Mouse (Mus musculus) heart, embryonic 10.5 days (tissue): ENCODE measurements around the gene Armc10. TPM values are rescaled to one million over a fixed set of nuclear protein-coding genes. Genes with fewer than 3 reads are reported as not detected.
"Not testable (repeated sequence)": the region's sequence is repeated elsewhere in the genome, so short reads cannot be mapped to it uniquely, and the experiment has no call there.

ENCODE experiments used
- DNase-seq: peaks from one replicate; pipeline ENCODE4 v3.0.0-alpha.2; 2017; ENCODE audit warnings: low spot score
- H3K27ac ChIP-seq: fragments of 300-500 bp; sonication (generic); 2 replicates; pipeline ENCODE4 v1.5.1; 2016; ENCODE audit warnings: mild to moderate bottlenecking
- H3K27me3 ChIP-seq: fragments of 300-500 bp; sonication (generic); 2 replicates; pipeline ENCODE4 v1.6.1; 2016; ENCODE audit warnings: mild to moderate bottlenecking; ENCODE audit not compliant: poor library complexity, insufficient read depth, severe bottlenecking
- H3K36me3 ChIP-seq: fragments of 300-500 bp; sonication (generic); 2 replicates; pipeline ENCODE4 v1.6.1; 2016; ENCODE audit warnings: mild to moderate bottlenecking, moderate library complexity
- H3K4me1 ChIP-seq: fragments of 300-500 bp; sonication (generic); 2 replicates; pipeline ENCODE4 v1.6.1; 2016; ENCODE audit warnings: mild to moderate bottlenecking
- H3K4me3 ChIP-seq: fragments of 300-500 bp; sonication (generic); 2 replicates; pipeline ENCODE4 v1.5.1; 2016; ENCODE audit warnings: mild to moderate bottlenecking, moderate library complexity
- H3K9me3 ChIP-seq: fragments of 300-500 bp; sonication (generic); 2 replicates; pipeline ENCODE4 v1.6.1; 2016; ENCODE audit warnings: mild to moderate bottlenecking, moderate library complexity
- WGBS: fragments of 180-500 bp; shearing (Covaris S2); methylation state at CpG from one replicate; pipeline ENCODE4 v1.1.7; 2016; 5-methylcytosine and 5-hydroxymethylcytosine counted together
- polyA plus RNA-seq: library from polyadenylated mRNA; unstranded; fragments of >200 nt; fragmentation: Nextera tagmentation; extraction: Ambion mirVana; gene quantifications from 2 replicates; pipeline ENCODE4 v1.2.1, GENCODE M21; 2016

Gene Armc10
- polyA plus RNA-seq, 1 experiment from 2014 or later, result 32.8 TPM

DNA sequence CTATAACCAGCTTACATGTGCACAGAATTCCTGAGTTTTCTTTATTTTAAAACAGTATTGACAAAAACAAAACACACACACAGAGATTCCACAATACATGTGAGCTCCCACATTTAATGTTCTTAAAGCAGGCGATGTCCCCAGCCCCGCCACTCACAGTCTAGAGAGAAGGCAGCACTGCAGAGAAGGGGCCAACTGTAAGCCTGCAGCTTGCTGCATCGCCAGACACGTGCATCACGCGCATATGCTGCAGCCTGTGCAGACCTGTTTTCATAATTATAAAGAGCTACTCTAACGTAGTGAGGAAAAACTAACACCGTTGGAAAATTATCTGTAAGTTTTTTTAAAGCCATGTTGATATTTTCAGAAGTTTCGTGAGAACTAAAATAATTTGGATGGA is 28.1 kb downstream of the Armc10 start:
- Histone ChIP-seq H3K9me3 (no peaks in the 10 kb centered on the region), H3K27ac (no peak overlapping the region), H3K4me3 (no peak overlapping the region), H3K36me3 (peaks cover 12% of the 10 kb centered on the region; the same call in 1 of the 2 replicates), H3K27me3 (no peaks in the 10 kb centered on the region), H3K4me1 (peaks cover 9% of the 10 kb centered on the region; the same call in 1 of the 2 replicates)
- 81% methylated on average over 9 of the region's 9 CpGs for WGBS
- DNase-seq, result no peak

DNA sequence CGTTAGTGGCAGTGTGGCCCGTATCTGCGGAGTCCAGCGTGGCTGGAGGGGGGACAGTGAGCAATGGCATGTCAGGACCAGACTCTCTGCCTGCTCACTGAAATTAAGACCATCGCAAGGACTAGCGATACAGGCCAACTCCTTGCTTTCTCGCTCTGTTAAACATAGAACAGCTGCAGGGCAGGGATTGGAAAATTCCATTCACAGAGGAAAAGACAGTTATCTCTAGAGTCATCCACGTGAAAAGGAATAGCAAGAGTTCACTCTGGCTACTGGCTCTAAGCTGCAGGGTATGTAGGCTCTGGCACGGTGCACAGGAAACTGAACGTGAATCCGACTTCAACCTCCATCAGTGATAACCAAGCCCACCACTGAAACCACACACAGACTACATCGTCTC is 29.4 kb downstream of the Armc10 start:
- DNase-seq, result no peak
- Histone ChIP-seq H3K4me3 (no peak overlapping the region), H3K36me3 (peaks cover 12% of the 10 kb centered on the region; the same call in 1 of the 2 replicates), H3K9me3 (no peaks in the 10 kb centered on the region), H3K27me3 (no peaks in the 10 kb centered on the region), H3K4me1 (peaks cover 9% of the 10 kb centered on the region; the same call in 1 of the 2 replicates), H3K27ac (no peak overlapping the region)
- 66% methylated on average over 12 of the region's 12 CpGs for WGBS

DNA sequence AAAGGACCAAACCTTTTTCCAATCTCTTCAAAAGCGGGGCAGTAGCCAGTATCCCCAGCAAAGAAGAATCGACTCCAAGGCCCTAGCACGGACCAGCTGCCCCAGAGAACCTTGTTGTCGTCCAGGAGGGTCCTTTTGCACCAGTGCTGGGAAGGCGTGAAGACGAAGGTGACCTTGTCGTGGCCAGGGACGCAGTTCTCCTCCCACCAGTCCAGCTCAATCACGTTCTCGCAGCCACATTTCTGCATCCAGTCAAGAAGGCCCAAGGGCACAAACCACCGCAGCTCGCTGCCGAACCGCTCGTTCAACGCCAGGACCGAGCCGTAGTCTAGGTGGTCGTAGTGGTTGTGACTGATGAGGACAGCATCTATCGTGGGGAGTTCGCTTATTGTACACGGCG is 29.9 kb downstream of the Armc10 start:
- WGBS, result 89% methylated on average over 23 of the region's 23 CpGs
- no peak for DNase-seq
- Histone ChIP-seq H3K27ac (no peak overlapping the region), H3K27me3 (no peaks in the 10 kb centered on the region), H3K9me3 (no peaks in the 10 kb centered on the region), H3K36me3 (peaks cover 12% of the 10 kb centered on the region; the same call in 1 of the 2 replicates), H3K4me3 (no peak overlapping the region), H3K4me1 (peaks cover 9% of the 10 kb centered on the region; the same call in 1 of the 2 replicates)

DNA sequence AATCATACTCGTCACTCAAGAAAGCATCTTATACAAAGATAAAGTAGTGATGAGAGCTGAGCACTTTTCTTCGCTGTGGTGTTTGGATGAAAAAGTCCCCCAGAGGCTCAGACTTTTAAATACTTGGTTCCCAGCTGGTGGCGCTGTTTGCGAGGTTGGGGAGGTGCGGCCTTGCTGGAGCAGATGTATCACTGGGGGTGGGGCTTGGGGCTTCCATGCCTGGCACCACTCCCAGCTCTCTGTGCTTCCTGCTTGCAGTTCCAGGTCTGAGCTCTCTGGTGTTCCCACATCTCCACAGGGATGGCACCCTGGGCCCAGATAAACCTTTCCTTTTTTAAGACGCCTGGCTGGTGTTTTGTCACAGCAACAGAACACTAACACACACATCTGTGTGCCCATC is 32.3 kb downstream of the Armc10 start:
- Histone ChIP-seq H3K36me3 (peaks cover 12% of the 10 kb centered on the region; the same call in 1 of the 2 replicates), H3K27me3 (no peaks in the 10 kb centered on the region), H3K9me3 (no peaks in the 10 kb centered on the region), H3K27ac (no peak overlapping the region), H3K4me1 (peaks cover 18% of the 10 kb centered on the region), H3K4me3 (no peak overlapping the region)
- no peak for DNase-seq
- 88% methylated on average over 6 of the region's 6 CpGs for WGBS

DNA sequence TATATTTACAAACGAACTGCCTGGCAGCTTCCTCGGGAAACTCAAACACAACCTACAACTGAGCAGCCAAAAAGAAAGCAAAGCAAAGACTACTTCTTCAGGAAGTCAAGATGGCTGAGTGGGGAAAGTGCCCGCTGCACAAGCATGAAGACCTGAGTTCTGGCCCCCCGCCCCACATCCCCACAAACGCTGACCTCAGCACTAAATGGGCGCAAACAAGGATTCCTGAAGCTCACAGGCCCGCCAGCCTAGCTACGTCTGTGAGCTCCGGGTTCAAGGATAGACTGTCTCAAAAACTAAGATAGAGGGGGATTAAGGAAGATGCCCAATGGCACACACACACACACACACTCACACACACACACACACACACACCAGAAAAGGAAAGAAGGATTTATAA is 32.8 kb downstream of the Armc10 start:
- Histone ChIP-seq H3K36me3 (peaks cover 12% of the 10 kb centered on the region; the same call in 1 of the 2 replicates), H3K9me3 (no peaks in the 10 kb centered on the region), H3K4me3 (no peak overlapping the region), H3K27ac (no peak overlapping the region), H3K27me3 (no peaks in the 10 kb centered on the region), H3K4me1 (peaks cover 16% of the 10 kb centered on the region)
- WGBS, result 95% methylated on average over 9 of the region's 9 CpGs
- no peak for DNase-seq

DNA sequence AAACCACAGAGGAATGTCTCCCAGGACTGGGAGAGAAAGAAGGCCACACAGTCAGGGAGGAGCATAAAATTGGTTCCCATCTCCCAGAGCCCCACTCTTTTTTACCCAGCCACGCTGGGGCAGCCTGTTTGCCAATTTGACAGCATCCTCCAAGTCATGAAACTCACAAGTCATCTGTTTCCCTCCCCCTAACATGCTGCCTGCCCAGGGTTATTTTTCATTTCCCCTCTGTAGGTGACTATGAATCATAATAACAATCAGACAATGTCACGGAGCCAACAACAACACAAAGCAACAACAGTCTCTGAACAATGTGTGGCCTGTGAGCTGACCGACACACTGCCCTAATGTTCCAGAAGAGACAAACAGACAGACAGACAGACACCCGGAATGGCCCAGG is 34.4 kb downstream of the Armc10 start:
- no peak overlapping the region for H3K27ac ChIP-seq
- H3K9me3 ChIP-seq, result no peaks in the 10 kb centered on the region
- H3K36me3 ChIP-seq, result peaks cover 12% of the 10 kb centered on the region; the same call in 1 of the 2 replicates
- no peak for DNase-seq
- H3K4me1 ChIP-seq, result peaks cover 9% of the 10 kb centered on the region
- WGBS, result 77% methylated on average over 4 of the region's 4 CpGs
- no peak overlapping the region for H3K4me3 ChIP-seq
- no peaks in the 10 kb centered on the region for H3K27me3 ChIP-seq

DNA sequence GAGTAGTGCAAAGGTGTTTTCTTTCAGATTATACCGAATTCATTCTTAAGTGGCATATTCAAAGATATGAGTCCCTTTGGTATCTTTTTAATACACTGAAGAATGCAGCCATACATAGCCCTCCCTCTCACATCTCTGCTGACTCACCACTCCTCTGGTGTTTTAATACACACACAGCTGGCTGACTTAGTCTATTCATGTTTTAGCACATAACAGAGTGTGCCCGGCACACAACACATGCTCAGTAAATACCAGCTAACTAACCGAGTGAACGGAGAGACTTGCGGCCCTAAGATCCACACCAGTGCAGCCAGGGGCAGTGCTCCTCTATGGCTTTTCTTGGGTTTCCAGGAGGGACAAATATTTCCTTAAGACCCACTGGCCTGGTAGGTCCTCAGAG is 35.3 kb downstream of the Armc10 start:
- Histone ChIP-seq H3K36me3 (peaks cover 6% of the 10 kb centered on the region; the same call in 1 of the 2 replicates), H3K4me3 (no peak overlapping the region), H3K27ac (no peak overlapping the region; the same call in 1 of the 2 replicates), H3K27me3 (no peaks in the 10 kb centered on the region), H3K4me1 (peaks cover 9% of the 10 kb centered on the region), H3K9me3 (no peaks in the 10 kb centered on the region)
- no peak for DNase-seq
- 84% methylated on average over 5 of the region's 5 CpGs for WGBS

DNA sequence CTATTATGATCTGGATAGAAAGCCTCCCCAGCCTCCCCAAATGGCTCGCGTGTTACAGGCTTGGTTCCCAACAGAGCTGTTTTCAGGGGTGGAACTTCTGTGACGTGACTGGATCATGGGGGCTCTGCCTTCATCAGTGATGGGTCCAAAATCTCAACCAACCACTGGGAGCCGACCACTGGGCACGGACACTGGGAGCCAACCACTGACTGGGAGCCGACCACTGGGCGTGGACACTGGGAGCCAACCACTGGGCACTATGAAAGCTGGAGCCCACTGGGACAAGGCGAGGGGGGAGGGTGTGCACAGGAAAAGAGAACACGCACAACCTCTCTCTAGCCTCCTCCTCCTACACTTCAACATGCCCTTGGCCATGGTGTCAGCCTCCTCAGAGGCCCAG is 38.2 kb downstream of the Armc10 start:
- WGBS, result 86% methylated on average over 9 of the region's 9 CpGs
- H3K4me3 ChIP-seq, result no peak overlapping the region
- no peak for DNase-seq
- H3K36me3 ChIP-seq, result no peaks in the 10 kb centered on the region
- H3K4me1 ChIP-seq, result peaks cover 13% of the 10 kb centered on the region
- H3K9me3 ChIP-seq, result no peaks in the 10 kb centered on the region
- H3K27ac ChIP-seq, result no peak overlapping the region
- H3K27me3 ChIP-seq, result no peaks in the 10 kb centered on the region

DNA sequence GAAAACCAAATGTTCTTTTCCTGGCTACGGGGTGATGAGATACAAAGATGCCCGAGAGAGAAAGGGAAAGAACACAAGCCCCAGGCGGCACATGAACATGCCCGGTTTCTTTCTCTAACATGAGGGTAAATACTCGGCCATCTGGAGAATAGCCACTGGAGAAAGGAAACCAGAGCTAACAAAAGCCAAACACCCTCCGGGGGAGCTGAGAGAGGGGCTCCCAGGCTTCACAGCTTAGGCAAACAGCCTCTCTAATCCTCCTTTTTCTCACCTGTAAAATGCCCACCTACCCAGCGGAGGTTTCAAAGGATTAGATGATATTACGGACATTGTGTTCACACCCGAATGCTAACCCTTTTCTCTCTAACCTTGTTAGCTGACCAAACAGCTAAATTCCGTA is 39.4 kb downstream of the Armc10 start:
- Histone ChIP-seq H3K27me3 (no peaks in the 10 kb centered on the region), H3K9me3 (no peaks in the 10 kb centered on the region), H3K36me3 (no peaks in the 10 kb centered on the region), H3K4me3 (no peak overlapping the region), H3K27ac (no peak overlapping the region), H3K4me1 (peaks cover 13% of the 10 kb centered on the region)
- no peak for DNase-seq
- WGBS, result 75% methylated on average over 10 of the region's 10 CpGs

DNA sequence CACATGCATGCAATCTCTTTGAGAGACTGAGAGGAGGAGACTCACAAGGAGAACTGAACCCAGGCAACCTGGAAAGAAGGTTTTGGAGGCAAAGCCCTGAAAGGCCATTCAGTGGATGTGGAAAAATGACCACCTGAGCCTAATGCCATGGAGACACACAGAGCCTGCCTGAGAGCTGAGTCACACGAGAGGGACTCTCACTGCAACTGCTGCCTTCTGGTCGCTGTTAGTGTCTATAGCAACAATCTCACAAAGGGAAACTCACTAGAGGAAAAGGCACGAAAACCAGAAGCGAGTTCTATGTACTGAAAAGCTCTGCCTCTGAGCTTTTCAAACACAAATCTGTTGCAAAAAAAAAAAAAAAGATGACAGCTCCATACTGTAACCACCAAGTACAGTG is 41.4 kb downstream of the Armc10 start:
- Histone ChIP-seq H3K27ac (no peak overlapping the region), H3K36me3 (no peaks in the 10 kb centered on the region), H3K4me1 (0 out of 2 replicates have a peak, but pooled peaks cover 4% of the 10 kb centered on the region), H3K4me3 (no peak overlapping the region), H3K9me3 (no peaks in the 10 kb centered on the region), H3K27me3 (no peaks in the 10 kb centered on the region)
- no peak for DNase-seq
- 34% methylated on average over 4 of the region's 4 CpGs for WGBS

DNA sequence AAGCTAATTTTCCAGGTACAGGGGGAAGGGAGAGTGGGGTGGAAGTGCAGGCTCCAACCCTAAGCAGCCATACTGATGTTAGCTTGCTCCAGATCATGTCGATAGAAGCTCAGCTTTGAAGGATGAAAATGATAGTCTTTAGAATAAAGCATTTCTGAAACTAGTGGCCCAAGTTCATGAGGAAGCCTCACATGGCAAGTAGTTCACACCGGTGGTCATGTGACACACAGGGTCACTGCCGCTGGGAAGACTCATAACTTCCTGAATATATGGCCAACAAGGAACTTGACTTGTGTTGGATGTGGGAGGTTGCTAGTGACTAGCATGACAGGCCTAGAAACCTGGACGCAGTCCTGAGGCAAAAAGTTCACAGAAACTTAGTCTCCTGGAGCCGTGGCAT is 46.6 kb downstream of the Armc10 start:
- H3K27ac ChIP-seq, result no peak overlapping the region
- no peak overlapping the region for H3K4me3 ChIP-seq
- H3K36me3 ChIP-seq, result no peaks in the 10 kb centered on the region
- no peaks in the 10 kb centered on the region for H3K4me1 ChIP-seq
- H3K27me3 ChIP-seq, result no peaks in the 10 kb centered on the region
- no peaks in the 10 kb centered on the region for H3K9me3 ChIP-seq
- no peak for DNase-seq
- WGBS, result 83% methylated on average over 5 of the region's 5 CpGs

DNA sequence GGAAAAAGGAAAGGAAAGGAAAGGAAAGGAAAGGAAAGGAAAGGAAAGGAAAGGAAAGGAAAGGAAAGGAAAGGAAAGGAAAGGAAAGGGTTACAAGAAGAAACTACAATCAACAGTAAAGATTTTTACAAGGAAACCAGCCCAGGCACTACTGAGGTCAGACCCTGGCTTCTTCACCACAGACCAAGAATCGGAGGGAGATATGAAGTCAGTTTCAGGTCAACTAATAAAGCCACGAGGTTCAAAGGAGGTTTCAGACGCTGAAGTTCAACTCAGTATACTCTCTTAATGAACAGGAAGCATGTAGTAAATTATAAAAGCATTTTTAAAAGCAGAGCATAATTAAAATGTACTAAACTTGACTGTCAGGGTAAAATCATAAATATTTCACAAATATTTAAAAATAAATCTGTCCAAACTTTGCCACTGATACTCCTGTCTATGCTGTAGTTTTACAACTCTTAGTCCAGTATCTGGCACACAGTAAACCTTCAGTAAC is 47.8 kb downstream of the Armc10 start:
- no peak for DNase-seq
- no peaks in the 10 kb centered on the region for H3K27me3 ChIP-seq
- H3K4me3 ChIP-seq, result no peak overlapping the region
- H3K36me3 ChIP-seq, result no peaks in the 10 kb centered on the region
- WGBS, result 76% methylated on average over 3 of the region's 3 CpGs
- no peaks in the 10 kb centered on the region for H3K9me3 ChIP-seq
- no peak overlapping the region for H3K27ac ChIP-seq
- H3K4me1 ChIP-seq, result no peaks in the 10 kb centered on the region

DNA sequence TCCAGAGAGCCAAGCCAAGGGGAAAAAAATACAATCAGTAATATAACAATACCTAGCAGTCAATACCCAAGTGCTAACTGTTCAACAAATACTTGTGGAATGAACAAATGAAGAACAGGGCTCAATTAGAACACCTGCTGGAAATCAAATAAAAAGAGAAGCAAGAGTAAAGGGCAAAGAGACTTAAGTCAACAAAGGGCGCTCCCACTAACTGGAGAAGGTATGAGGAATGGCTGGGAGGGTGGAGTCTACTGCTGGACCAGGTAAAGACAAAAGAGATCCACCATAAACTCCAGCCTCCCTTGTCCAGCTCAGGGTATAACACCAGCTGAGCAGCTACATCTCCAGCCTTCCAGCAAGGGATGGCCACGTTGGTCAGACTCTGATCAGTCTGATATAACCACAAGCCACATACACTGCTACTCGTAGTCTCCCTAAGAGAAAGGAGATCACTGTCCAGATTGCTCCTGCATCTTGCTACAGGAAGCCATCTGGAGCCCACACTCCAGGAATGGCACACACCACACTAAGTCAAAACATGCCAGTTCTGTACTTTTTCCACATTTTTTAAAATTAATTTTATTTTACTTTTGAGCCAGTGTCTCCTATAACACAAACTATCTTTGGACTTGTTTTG is 49.4 kb downstream of the Armc10 start:
- WGBS, result 77% methylated on average over 3 of the region's 3 CpGs
- Histone ChIP-seq H3K36me3 (no peaks in the 10 kb centered on the region), H3K27ac (no peak overlapping the region), H3K9me3 (no peaks in the 10 kb centered on the region), H3K4me1 (no peaks in the 10 kb centered on the region), H3K27me3 (no peaks in the 10 kb centered on the region), H3K4me3 (no peak overlapping the region)
- no peak for DNase-seq

DNA sequence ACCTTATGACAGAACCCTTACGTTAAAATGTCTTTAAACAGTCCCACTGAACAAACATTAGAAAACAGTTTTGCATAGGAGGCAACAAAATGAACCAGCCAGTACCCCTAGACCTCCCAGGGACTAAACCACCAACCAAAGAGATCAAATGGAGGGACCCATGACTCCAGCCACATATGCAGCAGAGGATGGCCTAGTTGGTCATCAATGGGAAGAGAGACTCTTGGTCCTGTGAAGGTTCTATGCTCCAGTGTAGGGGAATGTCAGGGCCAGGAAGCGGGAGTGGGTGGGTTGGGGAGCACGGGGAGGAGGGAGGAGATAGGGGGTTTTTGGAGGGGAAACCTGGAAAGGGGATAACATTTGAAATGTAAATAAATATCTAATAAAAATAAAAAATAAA is 53.9 kb downstream of the Armc10 start:
- not testable (repeated sequence) for DNase-seq, H3K4me1 ChIP-seq, H3K9me3 ChIP-seq, H3K27me3 ChIP-seq, H3K4me3 ChIP-seq, H3K27ac ChIP-seq, H3K36me3 ChIP-seq
- WGBS, result 91% methylated on average over 3 of the region's 3 CpGs
